ENCODE assay signal across 7 mouse cellular contexts in the genomic region with DNA sequence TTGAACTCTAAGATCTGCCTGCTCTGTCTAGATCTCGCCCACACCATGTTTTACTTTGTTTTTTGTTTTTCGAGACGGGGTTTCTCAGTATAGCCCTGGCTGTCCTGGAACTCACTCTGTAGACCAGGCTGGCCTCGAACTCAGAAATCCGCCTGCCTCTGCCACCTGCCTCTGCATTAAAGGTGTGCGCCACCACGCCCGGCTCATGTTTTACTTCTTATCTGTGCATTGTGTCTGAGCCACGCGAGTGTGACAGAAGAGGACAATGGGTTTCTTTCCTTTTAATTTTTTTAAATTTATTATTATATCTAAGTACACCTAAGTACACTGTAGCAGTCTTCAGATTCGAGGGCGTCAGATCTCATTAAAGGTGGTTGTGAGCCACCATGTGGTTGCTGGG. TPM values are rescaled to one million over a fixed set of nuclear protein-coding genes. Genes with fewer than 3 reads are reported as not detected.
DNase-seq lines count a peak whose midpoint lies in the region; ATAC-seq and TF ChIP-seq lines count a peak whose summit lies in the region.

No protein-coding gene starts in this region.

- 39% methylated on average over 12 of the region's 12 CpGs for WGBS in spleen, adult 2 months
- WGBS in forebrain, embryonic 15.5 days, result 48% methylated on average over 12 of the region's 12 CpGs
- 35% methylated on average over 12 of the region's 12 CpGs for WGBS in liver, embryonic 11.5 days

- no peaks in the 10 kb centered on the region for H3K27me3 ChIP-seq in spleen, adult 2 months (ENCODE audit: control insufficient read depth, insufficient read depth, low read length)
- no peaks in the 10 kb centered on the region for H3K27me3 ChIP-seq in forebrain, embryonic 15.5 days
- no peaks in the 10 kb centered on the region for H3K27me3 ChIP-seq in liver, embryonic 11.5 days (replicated peaks; ENCODE audit: control insufficient read depth, insufficient read depth, low read length)

- ATAC-seq in forebrain, embryonic 15.5 days (replicated peaks), result 0 out of 2 replicates have a peak, but pooled peaks have one; percentile 37
- ATAC-seq in liver, embryonic 11.5 days (replicated peaks; ENCODE audit: low FRiP score), result no peak

- DNase-seq in spleen, adult 2 months (ENCODE audit: low read depth in 1 of 2, low spot score in 2 of 2), result no peak
- DNase-seq in spleen, adult 12 weeks (ENCODE audit: low spot score), result no peak
- no peak for DNase-seq in liver, embryonic 11.5 days (ENCODE audit: low spot score)
- no peak for DNase-seq in right cerebral cortex, adult 18-20 months
- no peak for DNase-seq in frontal cortex, adult 2 months (ENCODE audit: extremely low spot score in 1 of 2, low spot score in 1 of 2)
- DNase-seq in layer of hippocampus, postnatal 25 days (ENCODE audit: extremely low spot score in 1 of 2, low spot score in 1 of 2), result no peak

- H3K36me3 ChIP-seq in spleen, adult 2 months (ENCODE audit: control insufficient read depth, insufficient read depth, low read length), result no peaks in the 10 kb centered on the region
- no peaks in the 10 kb centered on the region for H3K36me3 ChIP-seq in forebrain, embryonic 15.5 days
- peaks cover 2% of the 10 kb centered on the region; the same call in 1 of the 2 replicates for H3K36me3 ChIP-seq in liver, embryonic 11.5 days (ENCODE audit: control insufficient read depth, insufficient read depth, low read length)

- no peak for TF ChIP-seq POLR2A in spleen, adult 2 months (IDR thresholded peaks at IDR 0.05; ENCODE audit: low read depth, low read length)

- H3K9ac ChIP-seq in forebrain, embryonic 15.5 days (replicated peaks), result peak overlapping the region; percentile 84
- peak overlapping the region; percentile 93 for H3K9ac ChIP-seq in liver, embryonic 11.5 days (ENCODE audit: low read depth, low read length)

- peaks cover 7% of the 10 kb centered on the region; the same call in 1 of the 2 replicates for H3K4me1 ChIP-seq in spleen, adult 2 months (ENCODE audit: control insufficient read depth, insufficient read depth, insufficient read length)
- peaks cover 32% of the 10 kb centered on the region for H3K4me1 ChIP-seq in forebrain, embryonic 15.5 days
- peaks cover 17% of the 10 kb centered on the region; the same call in 1 of the 2 replicates for H3K4me1 ChIP-seq in liver, embryonic 11.5 days (replicated peaks; ENCODE audit: control insufficient read depth, insufficient read depth, low read length)

- H3K4me2 ChIP-seq in forebrain, embryonic 15.5 days (replicated peaks), result peak overlapping the region; percentile 72
- peak overlapping the region; percentile 92 for H3K4me2 ChIP-seq in liver, embryonic 11.5 days

- H3K27ac ChIP-seq in spleen, adult 2 months (ENCODE audit: insufficient read depth, low read length), result peak overlapping the region; percentile 27
- H3K27ac ChIP-seq in forebrain, embryonic 15.5 days (replicated peaks), result peak overlapping the region; percentile 92
- peak overlapping the region; percentile 78 for H3K27ac ChIP-seq in liver, embryonic 11.5 days (ENCODE audit: low read depth, low read length)

- no peaks in the 10 kb centered on the region for H3K9me3 ChIP-seq in forebrain, embryonic 15.5 days
- no peaks in the 10 kb centered on the region for H3K9me3 ChIP-seq in liver, embryonic 11.5 days (ENCODE audit: control insufficient read depth, low read length)

- TF ChIP-seq CTCF in spleen, adult 2 months (IDR thresholded peaks at IDR 0.05; ENCODE audit: extremely low read depth, insufficient read depth, insufficient read length, insufficient replicate concordance), result no peak

- H3K4me3 ChIP-seq in spleen, adult 2 months (ENCODE audit: extremely low read depth, insufficient read depth, insufficient read length), result peak overlapping the region; percentile 53
- H3K4me3 ChIP-seq in forebrain, embryonic 15.5 days, result peak overlapping the region; percentile 77
- peak overlapping the region; percentile 92 for H3K4me3 ChIP-seq in liver, embryonic 11.5 days (ENCODE audit: low read depth, low read length)

RNA-seq across cellular contexts. Expression of a gene that starts 0.5 kb away (rescaled TPM):
- 34.4 and 46.4 TPM in 2 replicates for polyA plus RNA-seq in spleen, adult 2 months (2012; rRNA removed)
- polyA plus RNA-seq in forebrain, embryonic 15.5 days (2015; fragmentation: Nextera tagmentation; extraction: Ambion mirVana), result 30.7 and 31.2 TPM in 2 replicates
- 38.8 and 39.6 TPM in 2 replicates for polyA plus RNA-seq in liver, embryonic 11.5 days (2014; fragmentation: Nextera tagmentation; extraction: Ambion mirVana)
- polyA plus RNA-seq in frontal cortex, adult 2 months (2012; rRNA removed), result 49.7 and 52.4 TPM in 2 replicates
- 10 to 100 TPM; 64.7 to 67.3 TPM for total RNA-seq in layer of hippocampus, postnatal 25 days (2021)

RNA-seq across cellular contexts. Expression of a gene that starts 35.5 kb away (rescaled TPM):
- polyA plus RNA-seq in spleen, adult 2 months (2012; rRNA removed), result 27.5 and 36.4 TPM in 2 replicates
- 59.7 and 63.2 TPM in 2 replicates for polyA plus RNA-seq in forebrain, embryonic 15.5 days (2015; fragmentation: Nextera tagmentation; extraction: Ambion mirVana)
- 98.7 and 102 TPM in 2 replicates for polyA plus RNA-seq in liver, embryonic 11.5 days (2014; fragmentation: Nextera tagmentation; extraction: Ambion mirVana)
- polyA plus RNA-seq in frontal cortex, adult 2 months (2012; rRNA removed), result 43.1 and 43.8 TPM in 2 replicates
- 10 to 100 TPM; 39.4 to 41.4 TPM for total RNA-seq in layer of hippocampus, postnatal 25 days (2021)

RNA-seq across cellular contexts. Expression of a gene that starts 37.4 kb away (rescaled TPM):
- 21.1 and 29.0 TPM in 2 replicates for polyA plus RNA-seq in spleen, adult 2 months (2012; rRNA removed)
- polyA plus RNA-seq in forebrain, embryonic 15.5 days (2015; fragmentation: Nextera tagmentation; extraction: Ambion mirVana), result 21.4 and 22.9 TPM in 2 replicates
- 14.0 and 15.0 TPM in 2 replicates for polyA plus RNA-seq in liver, embryonic 11.5 days (2014; fragmentation: Nextera tagmentation; extraction: Ambion mirVana)
- 23.7 and 24.1 TPM in 2 replicates for polyA plus RNA-seq in frontal cortex, adult 2 months (2012; rRNA removed)
- total RNA-seq in layer of hippocampus, postnatal 25 days (2021), result 10 to 100 TPM; 36.1 to 37.0 TPM

RNA-seq across cellular contexts. Expression of a gene that starts 57.0 kb away (rescaled TPM):
- 6.6 and 7.3 TPM in 2 replicates for polyA plus RNA-seq in spleen, adult 2 months (2012; rRNA removed)
- 9.0 and 10.0 TPM in 2 replicates for polyA plus RNA-seq in forebrain, embryonic 15.5 days (2015; fragmentation: Nextera tagmentation; extraction: Ambion mirVana)
- polyA plus RNA-seq in liver, embryonic 11.5 days (2014; fragmentation: Nextera tagmentation; extraction: Ambion mirVana), result 6.8 and 7.5 TPM in 2 replicates
- 6.6 TPM in 2 replicates for polyA plus RNA-seq in frontal cortex, adult 2 months (2012; rRNA removed)
- 1 to 10 TPM; 5.4 to 6.6 TPM for total RNA-seq in layer of hippocampus, postnatal 25 days (2021)

RNA-seq across cellular contexts. Expression of a gene that starts 57.3 kb away (rescaled TPM):
- 20.5 and 21.6 TPM in 2 replicates for polyA plus RNA-seq in spleen, adult 2 months (2012; rRNA removed)
- 1.3 and 1.7 TPM in 2 replicates for polyA plus RNA-seq in forebrain, embryonic 15.5 days (2015; fragmentation: Nextera tagmentation; extraction: Ambion mirVana)
- polyA plus RNA-seq in liver, embryonic 11.5 days (2014; fragmentation: Nextera tagmentation; extraction: Ambion mirVana), result 5.8 and 6.2 TPM in 2 replicates
- polyA plus RNA-seq in frontal cortex, adult 2 months (2012; rRNA removed), result 4.5 and 5.0 TPM in 2 replicates
- 1 to 10 TPM; 5.5 to 6.0 TPM for total RNA-seq in layer of hippocampus, postnatal 25 days (2021)

Comparison
In these comparisons a context has a peak if more than half of its experiments do, and no peak if none do; other contexts are left out.
1. H3K27ac ChIP-seq: peak in every context shown above with its lines; median percentile 92 in forebrain, embryonic 15.5 days; 78 in liver, embryonic 11.5 days; 27 in spleen, adult 2 months.